19 mouse cellular contexts compared by ENCODE assay signal in the genomic region with DNA sequence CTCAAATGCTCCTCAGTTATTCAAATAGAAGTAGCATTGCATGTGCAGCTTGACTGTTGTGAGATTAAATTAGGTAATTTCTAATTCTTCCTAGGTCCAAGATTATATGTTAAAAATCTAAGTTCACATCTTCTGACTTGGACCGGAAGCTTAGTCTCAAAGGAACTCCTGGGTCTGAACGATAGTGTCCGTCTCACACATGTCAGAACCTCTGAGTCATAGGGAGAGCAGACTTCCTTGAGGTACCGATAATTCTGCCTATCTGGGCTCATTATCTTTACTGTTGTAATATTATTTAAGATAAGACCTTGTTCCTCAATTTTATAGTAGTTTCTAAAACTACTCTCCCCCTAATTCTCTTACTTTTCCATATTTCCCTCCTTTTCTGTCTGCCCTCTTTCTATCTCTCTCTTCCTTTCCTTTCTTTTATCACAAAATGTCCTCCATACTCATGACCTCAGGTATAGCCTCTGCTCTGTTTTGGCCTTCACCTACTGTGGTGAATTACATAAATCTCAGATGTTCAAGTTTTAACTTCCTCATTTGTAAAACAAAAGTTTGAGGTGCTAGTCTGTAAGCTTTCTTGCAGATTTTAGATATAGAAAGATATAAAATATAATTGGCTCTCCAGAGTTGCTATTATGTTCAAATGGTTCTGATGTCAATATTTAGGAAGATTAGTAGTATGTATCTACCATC.
"Had no signal": no experiment of that assay in that cellular context is flagged by ENCODE, and none has a peak within 500 bp of the region (broad histone marks: within the 10 kb centered on the region; RNA-seq: fewer than 3 reads in every experiment).

No protein-coding gene starts in this region.

- DNase-seq: liver, postnatal 0 days; lung, adult 2 months; lung, postnatal 14 days; lung, postnatal 36 days; midbrain, embryonic 14.5 days; right cerebral cortex, postnatal 14 days; thymus, adult 2 months; thymus, postnatal 25 days; thymus, postnatal 4 days had no signal

- H3K9me3 ChIP-seq: lung, embryonic 15.5 days; midbrain, embryonic 12.5 days; neural tube, embryonic 13.5 days; neural tube, embryonic 15.5 days; stomach, embryonic 15.5 days had no signal

- H3K27ac ChIP-seq: lung, embryonic 15.5 days; midbrain, embryonic 12.5 days; neural tube, embryonic 13.5 days; neural tube, embryonic 15.5 days; stomach, embryonic 15.5 days; stomach, postnatal 0 days had no signal

- H3K9ac ChIP-seq: liver, postnatal 0 days; lung, embryonic 15.5 days; midbrain, embryonic 12.5 days; neural tube, embryonic 13.5 days; neural tube, embryonic 15.5 days; stomach, embryonic 15.5 days had no signal

- ATAC-seq: liver, postnatal 0 days; lung, postnatal 0 days; midbrain, embryonic 16.5 days had no signal

- H3K4me3 ChIP-seq: lung, embryonic 15.5 days; megakaryocyte, embryonic 14.5 days; midbrain, embryonic 12.5 days; myocyte; neural tube, embryonic 13.5 days; neural tube, embryonic 15.5 days; stomach, embryonic 15.5 days had no signal

- H3K27me3 ChIP-seq: lung, embryonic 15.5 days; megakaryocyte, embryonic 14.5 days; midbrain, embryonic 12.5 days; neural tube, embryonic 13.5 days; neural tube, embryonic 15.5 days; stomach, embryonic 15.5 days had no signal

- H3K4me2 ChIP-seq: lung, embryonic 15.5 days; midbrain, embryonic 12.5 days; neural tube, embryonic 13.5 days; neural tube, embryonic 15.5 days; stomach, embryonic 15.5 days had no signal

- H3K36me3 ChIP-seq: lung, embryonic 15.5 days; midbrain, embryonic 12.5 days; stomach, embryonic 15.5 days had no signal

- H3K4me1 ChIP-seq: lung, embryonic 15.5 days; megakaryocyte, embryonic 14.5 days; midbrain, embryonic 12.5 days; neural tube, embryonic 13.5 days; neural tube, embryonic 15.5 days; stomach, embryonic 15.5 days had no signal
